Comparison of ENCODE assay signal across 17 mouse cellular contexts in genomic region chrX:73875881-73876280, GRCm38 (mm10). TPM values are rescaled to one million over a fixed set of nuclear protein-coding genes. Genes with fewer than 3 reads are reported as not detected.
DNase-seq lines count a peak whose midpoint lies in the region; ATAC-seq lines count a peak whose summit lies in the region.
"Had no signal": no experiment of that assay in that cellular context is flagged by ENCODE, and none has a peak within 500 bp of the region (broad histone marks: within the 10 kb centered on the region; RNA-seq: fewer than 3 reads in every experiment).

No protein-coding gene starts in this region.

- H3K27ac ChIP-seq in forebrain, embryonic 12.5 days: no peak overlapping the region
- H3K27ac ChIP-seq in forebrain, embryonic 10.5 days: no peak overlapping the region
- H3K27ac ChIP-seq in forebrain, embryonic 15.5 days (replicated peaks): no peak overlapping the region
- H3K27ac ChIP-seq in midbrain, embryonic 14.5 days (replicated peaks; ENCODE audit: low read depth, low read length): no peak overlapping the region
- H3K27ac ChIP-seq: embryonic facial prominence, embryonic 12.5 days; limb, embryonic 15.5 days had no signal

- ATAC-seq in forebrain, embryonic 12.5 days (ENCODE audit: low FRiP score): no peak
- ATAC-seq in forebrain, embryonic 15.5 days (replicated peaks): no peak
- ATAC-seq in midbrain, embryonic 14.5 days (ENCODE audit: low FRiP score, low TSS enrichment): no peak
- ATAC-seq: lung, postnatal 0 days had no signal

- 65% methylated on average over 2 of the region's 2 CpGs for WGBS in forebrain, embryonic 12.5 days
- whole genome bisulfite sequencing in forebrain, embryonic 10.5 days: 66% methylated on average over 2 of the region's 2 CpGs
- WGBS in forebrain, embryonic 15.5 days: 66% methylated on average over 2 of the region's 2 CpGs
- WGBS in midbrain, embryonic 14.5 days: 74% methylated on average over 2 of the region's 2 CpGs

- H3K4me1 ChIP-seq in forebrain, embryonic 12.5 days: no peaks in the 10 kb centered on the region
- peaks cover 10% of the 10 kb centered on the region for H3K4me1 ChIP-seq in forebrain, embryonic 10.5 days
- H3K4me1 ChIP-seq in forebrain, embryonic 15.5 days: peaks cover 24% of the 10 kb centered on the region
- peaks cover 8% of the 10 kb centered on the region; the same call in 1 of the 2 replicates for H3K4me1 ChIP-seq in midbrain, embryonic 14.5 days (ENCODE audit: control insufficient read depth, insufficient read depth, low read length)
- H3K4me1 ChIP-seq: embryonic facial prominence, embryonic 12.5 days had no signal

- H3K9me3 ChIP-seq in forebrain, embryonic 12.5 days: no peaks in the 10 kb centered on the region
- no peaks in the 10 kb centered on the region for H3K9me3 ChIP-seq in forebrain, embryonic 10.5 days
- no peaks in the 10 kb centered on the region for H3K9me3 ChIP-seq in forebrain, embryonic 15.5 days
- H3K9me3 ChIP-seq in midbrain, embryonic 14.5 days (ENCODE audit: control insufficient read depth, low read length): no peaks in the 10 kb centered on the region
- H3K9me3 ChIP-seq: embryonic facial prominence, embryonic 12.5 days; limb, embryonic 15.5 days had no signal

- no peak for DNase-seq in forebrain, embryonic 10.5 days (ENCODE audit: extremely low spot score, low spot score)
- peak; percentile 61 for DNase-seq in 3134 (ENCODE audit: extremely low read depth, insufficient read length, low spot score)
- no peak for DNase-seq in midbrain, embryonic 14.5 days
- no peak for DNase-seq in heart, adult 9 months (ENCODE audit: low spot score in 2 of 2)
- DNase-seq in urinary bladder, postnatal 4 days (ENCODE audit: low spot score in 2 of 2): no peak
- DNase-seq in right cerebral cortex, postnatal 14 days: no peak
- DNase-seq: adrenal gland, adult 8-10 months; B cell, adult 2 months; cerebellum, adult 8-10 months; gastrocnemius, postnatal 36 days; kidney, adult 2 months; kidney, postnatal 10 days had no signal

- H3K36me3 ChIP-seq in forebrain, embryonic 12.5 days (replicated peaks): no peaks in the 10 kb centered on the region
- H3K36me3 ChIP-seq in forebrain, embryonic 10.5 days (replicated peaks): no peaks in the 10 kb centered on the region
- no peaks in the 10 kb centered on the region for H3K36me3 ChIP-seq in forebrain, embryonic 15.5 days
- no peaks in the 10 kb centered on the region for H3K36me3 ChIP-seq in midbrain, embryonic 14.5 days (ENCODE audit: control insufficient read depth, insufficient read depth, low read length)
- H3K36me3 ChIP-seq: embryonic facial prominence, embryonic 12.5 days; limb, embryonic 15.5 days had no signal

- no peak overlapping the region for H3K9ac ChIP-seq in forebrain, embryonic 12.5 days
- no peak overlapping the region for H3K9ac ChIP-seq in forebrain, embryonic 15.5 days (replicated peaks)
- H3K9ac ChIP-seq in midbrain, embryonic 14.5 days (replicated peaks; ENCODE audit: low read length): no peak overlapping the region
- H3K9ac ChIP-seq: embryonic facial prominence, embryonic 12.5 days; limb, embryonic 15.5 days had no signal

- peak overlapping the region; percentile 21; the same call in 1 of the 2 replicates for H3K4me2 ChIP-seq in forebrain, embryonic 12.5 days
- peak overlapping the region; percentile 28 for H3K4me2 ChIP-seq in forebrain, embryonic 15.5 days (replicated peaks)
- H3K4me2 ChIP-seq in midbrain, embryonic 14.5 days (ENCODE audit: low read length): peak overlapping the region; percentile 32
- H3K4me2 ChIP-seq: embryonic facial prominence, embryonic 12.5 days; limb, embryonic 15.5 days had no signal

- peaks cover 14% of the 10 kb centered on the region; the same call in 1 of the 2 replicates for H3K27me3 ChIP-seq in forebrain, embryonic 12.5 days
- H3K27me3 ChIP-seq in forebrain, embryonic 10.5 days (ENCODE audit: poor library complexity, severe bottlenecking): peaks cover 56% of the 10 kb centered on the region
- H3K27me3 ChIP-seq in forebrain, embryonic 15.5 days: no peaks in the 10 kb centered on the region
- no peaks in the 10 kb centered on the region for H3K27me3 ChIP-seq in midbrain, embryonic 14.5 days (ENCODE audit: control insufficient read depth, insufficient read depth, low read length)

- H3K4me3 ChIP-seq in forebrain, embryonic 12.5 days (replicated peaks): no peak overlapping the region
- H3K4me3 ChIP-seq in forebrain, embryonic 10.5 days: no peak overlapping the region
- no peak overlapping the region for H3K4me3 ChIP-seq in forebrain, embryonic 15.5 days
- H3K4me3 ChIP-seq in midbrain, embryonic 14.5 days (replicated peaks; ENCODE audit: low read depth, low read length): no peak overlapping the region
- H3K4me3 ChIP-seq: embryonic facial prominence, embryonic 12.5 days; limb, embryonic 15.5 days had no signal

RNA-seq across cellular contexts. Expression of gene Avpr2, which starts 16.0 kb away (rescaled TPM):
- polyA plus RNA-seq in forebrain, embryonic 12.5 days (2016; fragmentation: Nextera tagmentation; extraction: Ambion mirVana): 0.29 TPM in 1 of 2 replicates, not detected in the other
- polyA plus RNA-seq in forebrain, embryonic 10.5 days (2016; fragmentation: Nextera tagmentation; extraction: Ambion mirVana): 0.16 TPM in 1 of 2 replicates, not detected in the other
- polyA plus RNA-seq in forebrain, embryonic 15.5 days (2015; fragmentation: Nextera tagmentation; extraction: Ambion mirVana): 0.23 TPM in 1 of 2 replicates, not detected in the other
- not detected in 2 replicates for polyA plus RNA-seq in midbrain, embryonic 14.5 days (2014; fragmentation: Nextera tagmentation; extraction: Ambion mirVana)

RNA-seq across cellular contexts. Expression of gene L1cam, which starts 20.0 kb away (rescaled TPM):
- 33.1 and 37.4 TPM in 2 replicates for polyA plus RNA-seq in forebrain, embryonic 12.5 days (2016; fragmentation: Nextera tagmentation; extraction: Ambion mirVana)
- polyA plus RNA-seq in forebrain, embryonic 10.5 days (2016; fragmentation: Nextera tagmentation; extraction: Ambion mirVana): 3.0 and 5.0 TPM in 2 replicates
- 66.5 and 78.2 TPM in 2 replicates for polyA plus RNA-seq in forebrain, embryonic 15.5 days (2015; fragmentation: Nextera tagmentation; extraction: Ambion mirVana)
- 84.0 and 103 TPM in 2 replicates for polyA plus RNA-seq in midbrain, embryonic 14.5 days (2014; fragmentation: Nextera tagmentation; extraction: Ambion mirVana)

RNA-seq across cellular contexts. Expression of gene Arhgap4, which starts 45.8 kb away (rescaled TPM):
- polyA plus RNA-seq in forebrain, embryonic 12.5 days (2016; fragmentation: Nextera tagmentation; extraction: Ambion mirVana): 1.8 and 3.6 TPM in 2 replicates
- polyA plus RNA-seq in forebrain, embryonic 10.5 days (2016; fragmentation: Nextera tagmentation; extraction: Ambion mirVana): 2.0 and 3.2 TPM in 2 replicates
- polyA plus RNA-seq in forebrain, embryonic 15.5 days (2015; fragmentation: Nextera tagmentation; extraction: Ambion mirVana): 2.2 and 2.3 TPM in 2 replicates
- polyA plus RNA-seq in midbrain, embryonic 14.5 days (2014; fragmentation: Nextera tagmentation; extraction: Ambion mirVana): 1.8 and 2.1 TPM in 2 replicates

RNA-seq across cellular contexts. Expression of gene Naa10, which starts 45.9 kb away (rescaled TPM):
- polyA plus RNA-seq in forebrain, embryonic 12.5 days (2016; fragmentation: Nextera tagmentation; extraction: Ambion mirVana): 115 and 117 TPM in 2 replicates
- 171 and 175 TPM in 2 replicates for polyA plus RNA-seq in forebrain, embryonic 10.5 days (2016; fragmentation: Nextera tagmentation; extraction: Ambion mirVana)
- polyA plus RNA-seq in forebrain, embryonic 15.5 days (2015; fragmentation: Nextera tagmentation; extraction: Ambion mirVana): 108 and 110 TPM in 2 replicates
- 82.2 and 89.0 TPM in 2 replicates for polyA plus RNA-seq in midbrain, embryonic 14.5 days (2014; fragmentation: Nextera tagmentation; extraction: Ambion mirVana)

RNA-seq across cellular contexts. Expression of gene Pdzd4, which starts 51.1 kb away (rescaled TPM):
- 2.3 and 2.6 TPM in 2 replicates for polyA plus RNA-seq in forebrain, embryonic 12.5 days (2016; fragmentation: Nextera tagmentation; extraction: Ambion mirVana)
- 0.66 and 0.81 TPM in 2 replicates for polyA plus RNA-seq in forebrain, embryonic 10.5 days (2016; fragmentation: Nextera tagmentation; extraction: Ambion mirVana)
- polyA plus RNA-seq in forebrain, embryonic 15.5 days (2015; fragmentation: Nextera tagmentation; extraction: Ambion mirVana): 3.9 and 4.0 TPM in 2 replicates
- polyA plus RNA-seq in midbrain, embryonic 14.5 days (2014; fragmentation: Nextera tagmentation; extraction: Ambion mirVana): 5.9 and 20.8 TPM in 2 replicates
